8 mouse cellular contexts compared by ENCODE assay signal in the genomic region with DNA sequence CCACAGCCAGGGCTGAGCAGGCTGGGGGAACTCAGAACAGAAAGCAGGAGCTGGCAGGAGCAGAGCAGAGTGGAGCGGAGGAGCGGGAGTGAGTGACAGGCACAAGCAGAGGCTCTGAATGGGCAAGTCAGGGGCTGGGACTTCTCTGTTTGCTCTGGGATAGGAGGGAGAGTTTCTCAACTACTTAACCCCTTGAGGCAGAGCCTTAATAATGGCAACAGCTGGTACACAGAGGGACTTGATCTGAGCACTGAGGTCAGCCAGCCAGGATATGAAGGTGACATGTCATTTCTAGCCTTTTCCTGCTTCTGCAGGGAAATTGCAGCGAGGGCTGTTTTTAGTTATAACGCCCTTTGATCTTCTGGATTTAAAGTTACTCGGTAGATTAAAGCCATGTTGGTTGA.
DNase-seq lines count a peak whose midpoint lies in the region; ATAC-seq and TF ChIP-seq lines count a peak whose summit lies in the region.

No protein-coding gene starts in this region.

- H3K4me3 ChIP-seq in hindbrain, postnatal 0 days (ENCODE audit: low read length), result no peak overlapping the region
- no peak overlapping the region for H3K4me3 ChIP-seq in midbrain, embryonic 15.5 days

- TF ChIP-seq CTCF in hindbrain, postnatal 0 days (IDR thresholded peaks at IDR 0.05; ENCODE audit: low read depth), result no peak

- DNase-seq in ZHBTc4 (ENCODE audit: low read depth, low spot score), result peak; percentile 10
- DNase-seq in embryo, embryonic 10.5 days (ENCODE audit: low spot score), result peak; percentile 89
- peak; percentile 31 for DNase-seq in gonadal fat pad, adult 2 months (ENCODE audit: low read depth)
- peak; percentile 64 for DNase-seq in hindbrain, postnatal 0 days (ENCODE audit: low spot score)
- peak; percentile 62 for DNase-seq in liver
- no peak for DNase-seq in frontal cortex, postnatal 14 days (ENCODE audit: low spot score in 2 of 2)
- DNase-seq in cerebellum, adult 9-11 months, result no peak

- no peaks in the 10 kb centered on the region for H3K27me3 ChIP-seq in hindbrain, postnatal 0 days (ENCODE audit: insufficient read depth, low read length)
- no peaks in the 10 kb centered on the region for H3K27me3 ChIP-seq in midbrain, embryonic 15.5 days (replicated peaks)

- peak overlapping the region; percentile 16; the same call in 1 of the 2 replicates for H3K4me2 ChIP-seq in hindbrain, postnatal 0 days (ENCODE audit: low read depth, low read length)
- no peak overlapping the region for H3K4me2 ChIP-seq in midbrain, embryonic 15.5 days

- H3K9me3 ChIP-seq in hindbrain, postnatal 0 days (ENCODE audit: low read length), result no peaks in the 10 kb centered on the region
- H3K9me3 ChIP-seq in midbrain, embryonic 15.5 days, result no peaks in the 10 kb centered on the region

- H3K36me3 ChIP-seq in hindbrain, postnatal 0 days (ENCODE audit: insufficient read depth, low read length), result no peaks in the 10 kb centered on the region
- no peaks in the 10 kb centered on the region for H3K36me3 ChIP-seq in midbrain, embryonic 15.5 days (replicated peaks)

- peaks cover 4% of the 10 kb centered on the region; the same call in 1 of the 2 replicates for H3K4me1 ChIP-seq in hindbrain, postnatal 0 days (ENCODE audit: insufficient read depth, low read length)
- peaks cover 30% of the 10 kb centered on the region for H3K4me1 ChIP-seq in midbrain, embryonic 15.5 days

- H3K27ac ChIP-seq in hindbrain, postnatal 0 days, result no peak overlapping the region
- H3K27ac ChIP-seq in midbrain, embryonic 15.5 days, result no peak overlapping the region

- no peak overlapping the region for H3K9ac ChIP-seq in hindbrain, postnatal 0 days (replicated peaks; ENCODE audit: low read length)
- no peak overlapping the region for H3K9ac ChIP-seq in midbrain, embryonic 15.5 days

- ATAC-seq in hindbrain, postnatal 0 days, result peak; percentile 86
- ATAC-seq in midbrain, embryonic 15.5 days (replicated peaks), result peak; percentile 77

- 40% methylated on average over 5 of the region's 5 CpGs for WGBS in hindbrain, postnatal 0 days
- WGBS in midbrain, embryonic 15.5 days, result 22% methylated on average over 5 of the region's 5 CpGs

Comparison
In these comparisons a context has a peak if more than half of its experiments do, and no peak if none do; other contexts are left out.
1. DNase-seq: peak in ZHBTc4 (single experiment), embryo, embryonic 10.5 days (single experiment), gonadal fat pad, adult 2 months (single experiment), hindbrain, postnatal 0 days (single experiment) and liver (single experiment); none in frontal cortex, postnatal 14 days (0 of 2) and cerebellum, adult 9-11 months (single experiment).